Mouse (Mus musculus): ENCODE data around the gene Fbxo24. TPM values are rescaled to one million over a fixed set of nuclear protein-coding genes. Genes with fewer than 3 reads are reported as not detected.
A peak's percentile ranks its signal among the peaks of the same experiment; 100 is the strongest.

The Fbxo24 gene
- total RNA-seq, 2 experiments from 2014 or later: 0.20 to 0.47 TPM

DNA sequence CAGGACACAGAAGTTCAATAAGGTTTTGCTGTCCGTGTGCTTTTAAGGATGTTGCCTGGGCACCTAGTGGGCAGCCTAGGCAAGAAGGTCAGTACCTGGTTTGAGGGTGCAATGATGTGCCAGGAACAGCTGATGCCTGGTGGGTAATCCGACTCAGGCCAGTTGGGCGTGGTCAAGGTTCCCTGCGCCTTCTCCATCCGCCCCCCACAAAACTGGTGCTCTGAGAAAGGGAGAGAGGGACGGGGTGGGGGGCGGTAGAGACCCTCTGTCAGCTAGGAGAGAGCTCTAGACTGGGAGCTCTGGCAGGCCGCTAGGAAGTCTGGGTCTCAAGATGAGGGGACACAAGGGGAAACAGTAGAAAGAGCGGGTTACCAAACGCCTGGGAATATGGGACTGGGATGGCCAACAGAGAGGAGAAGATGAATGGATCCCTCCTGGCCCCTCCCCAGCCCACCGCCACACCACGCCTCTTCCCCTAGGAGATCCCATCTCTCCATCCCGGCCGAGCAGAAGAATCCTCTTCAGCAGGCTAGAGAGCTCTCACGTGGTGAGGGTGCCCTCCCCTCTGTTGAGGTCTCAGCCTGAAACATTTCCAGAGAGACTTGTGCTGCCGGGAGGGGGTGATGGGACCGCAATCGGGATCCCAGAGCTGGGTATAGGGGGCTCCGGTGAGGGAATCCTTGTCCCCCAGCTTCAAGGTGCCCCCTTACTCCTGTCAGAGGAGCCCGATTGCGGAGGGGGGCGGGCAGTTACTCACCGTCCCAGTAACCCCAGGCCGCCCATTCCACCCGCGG, 20.7 kb downstream of the Fbxo24 start:
- DNase-seq (ENCODE audit: low spot score in 2 of 2): no peak

DNA sequence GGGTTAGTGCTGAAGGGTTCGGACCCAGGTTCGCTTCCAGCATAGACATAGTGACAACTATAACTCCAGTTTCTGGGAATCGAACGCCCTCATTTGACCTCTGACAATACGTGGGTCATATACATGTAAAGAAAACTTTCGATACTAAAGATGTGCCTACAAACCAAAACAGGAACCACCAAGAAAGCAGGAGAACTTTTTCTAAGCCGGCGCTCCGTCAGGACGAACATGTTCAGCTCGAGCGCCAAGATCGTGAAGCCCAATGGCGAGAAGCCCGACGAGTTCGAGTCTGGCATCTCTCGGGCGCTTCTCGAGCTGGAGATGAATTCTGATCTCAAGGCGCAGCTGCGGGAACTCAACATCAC, 27.5 kb downstream of the Fbxo24 start:
- no peak for DNase-seq (ENCODE audit: low spot score in 2 of 2)

GRCm38 (mm10) chr5:137600619-137601364, 28.0 kb downstream of the Fbxo24 start, which contains the start of gene Mospd3:
Gene Mospd3 (minus strand): TSS chr5:137601058.
- DNase-seq (ENCODE audit: low spot score in 2 of 2): peak; percentile 91 to 97

- DNase-seq (ENCODE audit: low spot score in 2 of 2): no peak
Observed at GRCm38 (mm10) chr5:137600281-137600618, 28.6 kb downstream of the Fbxo24 start.

DNA sequence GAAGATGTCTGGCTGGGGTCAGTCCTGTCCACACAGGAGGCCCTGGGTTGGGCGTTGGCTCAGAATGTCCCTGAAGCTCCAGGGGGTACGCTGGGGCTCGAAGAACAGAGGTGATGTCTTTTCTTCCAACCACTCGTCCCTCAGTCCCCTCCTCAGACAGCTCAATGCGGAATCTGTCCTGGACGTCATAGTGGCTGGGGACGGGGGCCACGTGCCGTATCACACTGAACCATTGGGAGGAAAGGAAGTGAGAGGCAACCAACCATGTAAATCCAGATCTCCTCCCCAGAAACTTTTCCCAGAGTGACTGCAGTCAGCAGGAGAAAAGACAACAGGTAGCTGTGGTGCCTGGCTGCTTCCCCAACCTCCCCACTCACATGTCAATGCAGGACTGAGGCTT, 29.2 kb downstream of the Fbxo24 start:
- DNase-seq (ENCODE audit: low spot score in 2 of 2): no peak

- no peak for DNase-seq (ENCODE audit: low spot score in 2 of 2)
Observed at GRCm38 (mm10) chr5:137598100-137598826, 30.5 kb downstream of the Fbxo24 start.

- no peak for DNase-seq (ENCODE audit: low spot score in 2 of 2)
Observed at GRCm38 (mm10) chr5:137597625-137598024, 31.2 kb downstream of the Fbxo24 start.

DNA sequence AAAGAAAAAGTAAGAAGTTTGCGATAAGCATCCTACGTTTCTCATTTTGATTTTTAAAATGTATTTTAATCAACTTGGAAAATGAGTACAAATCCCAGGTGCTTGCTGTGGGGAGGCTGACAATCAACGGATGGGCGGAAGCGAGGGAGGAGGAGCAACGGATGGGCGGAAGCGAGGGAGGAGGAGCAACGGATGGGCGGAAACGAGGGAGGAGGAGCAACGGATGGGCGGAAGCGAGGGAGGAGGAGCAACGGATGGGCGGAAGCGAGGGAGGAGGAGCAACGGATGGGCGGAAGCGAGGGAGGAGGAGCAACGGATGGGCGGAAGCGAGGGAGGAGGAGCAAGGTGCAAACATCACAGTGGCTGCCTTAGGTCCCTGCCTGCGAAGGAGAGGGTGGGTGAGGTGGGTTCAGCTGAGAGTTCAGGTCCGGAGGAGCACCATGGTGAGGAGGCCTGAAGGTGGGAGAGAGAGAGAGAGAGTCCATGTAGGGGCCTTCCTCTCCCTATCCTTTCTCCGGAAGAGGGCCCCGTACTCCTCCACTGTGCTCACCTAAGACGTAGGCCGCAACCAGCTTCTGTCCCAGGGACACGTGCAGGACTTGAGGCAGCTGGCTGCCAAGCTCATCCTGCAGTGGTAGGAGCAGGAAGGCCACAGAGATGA, 32.1 kb downstream of the Fbxo24 start:
- DNase-seq (ENCODE audit: low spot score in 2 of 2): no peak

GRCm38 (mm10) chr5:137595921-137596320, 32.9 kb downstream of the Fbxo24 start:
- no peak for DNase-seq (ENCODE audit: low spot score in 2 of 2)

GRCm38 (mm10) chr5:137590507-137590906, 38.3 kb downstream of the Fbxo24 start:
- DNase-seq (ENCODE audit: low spot score in 2 of 2): no peak

- peak in 1 of 2 experiments; percentile 74 for DNase-seq (ENCODE audit: low spot score in 2 of 2)
Observed at GRCm38 (mm10) chr5:137584976-137585375, 43.8 kb downstream of the Fbxo24 start.

DNA sequence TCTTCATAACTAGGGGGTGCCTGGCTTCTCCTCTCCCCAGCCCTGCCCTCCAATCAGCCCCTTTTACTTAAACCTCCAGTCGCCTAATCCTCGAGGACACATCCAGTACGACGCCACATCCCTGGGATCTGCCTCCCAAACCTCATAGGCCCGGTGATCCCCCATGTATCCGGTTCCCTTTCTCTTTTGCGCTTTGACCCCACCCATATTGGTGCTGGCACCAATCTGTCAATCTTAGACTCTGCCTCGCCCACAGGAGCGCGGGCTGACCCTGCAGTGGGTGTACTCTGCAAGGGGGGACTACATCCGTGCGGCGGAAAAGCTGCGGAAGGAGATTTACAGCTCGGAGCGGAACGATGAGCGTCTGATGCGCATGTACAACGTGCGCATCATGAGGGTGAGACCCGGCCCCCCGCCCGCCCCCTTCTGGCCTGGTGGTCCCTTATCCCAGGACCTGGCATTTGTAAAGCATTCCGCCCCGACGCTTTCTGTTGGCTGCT, 45.1 kb downstream of the Fbxo24 start:
- DNase-seq (ENCODE audit: low spot score in 2 of 2): peak; percentile 48 to 69

- no peak for DNase-seq (ENCODE audit: low spot score in 2 of 2)
Observed at GRCm38 (mm10) chr5:137582702-137583101, 46.1 kb downstream of the Fbxo24 start.

- no peak for DNase-seq (ENCODE audit: low spot score in 2 of 2)
Observed at GRCm38 (mm10) chr5:137580246-137580645, 48.6 kb downstream of the Fbxo24 start.

DNA sequence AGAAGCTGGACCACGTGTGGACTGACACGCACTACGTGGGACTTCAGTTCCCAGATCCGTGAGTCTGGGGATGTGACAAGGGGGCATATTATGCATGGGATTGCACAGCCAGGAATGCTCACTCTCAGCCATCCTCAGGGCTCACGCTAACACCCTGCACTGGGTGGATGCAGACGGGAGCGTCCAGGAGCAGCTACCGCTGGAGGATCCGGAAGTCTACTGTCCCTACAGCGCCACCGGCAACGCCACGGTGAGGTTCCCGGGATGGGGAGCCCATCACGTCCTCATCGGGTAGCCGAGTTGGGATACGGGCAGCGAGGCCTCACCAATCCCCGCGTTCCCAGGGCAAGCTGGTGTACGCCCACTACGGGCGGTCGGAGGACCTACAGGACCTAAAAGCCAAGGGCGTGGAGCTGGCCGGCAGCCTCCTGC, 54.3 kb downstream of the Fbxo24 start:
- DNase-seq (ENCODE audit: low spot score in 2 of 2): peak; percentile 51 to 57

DNA sequence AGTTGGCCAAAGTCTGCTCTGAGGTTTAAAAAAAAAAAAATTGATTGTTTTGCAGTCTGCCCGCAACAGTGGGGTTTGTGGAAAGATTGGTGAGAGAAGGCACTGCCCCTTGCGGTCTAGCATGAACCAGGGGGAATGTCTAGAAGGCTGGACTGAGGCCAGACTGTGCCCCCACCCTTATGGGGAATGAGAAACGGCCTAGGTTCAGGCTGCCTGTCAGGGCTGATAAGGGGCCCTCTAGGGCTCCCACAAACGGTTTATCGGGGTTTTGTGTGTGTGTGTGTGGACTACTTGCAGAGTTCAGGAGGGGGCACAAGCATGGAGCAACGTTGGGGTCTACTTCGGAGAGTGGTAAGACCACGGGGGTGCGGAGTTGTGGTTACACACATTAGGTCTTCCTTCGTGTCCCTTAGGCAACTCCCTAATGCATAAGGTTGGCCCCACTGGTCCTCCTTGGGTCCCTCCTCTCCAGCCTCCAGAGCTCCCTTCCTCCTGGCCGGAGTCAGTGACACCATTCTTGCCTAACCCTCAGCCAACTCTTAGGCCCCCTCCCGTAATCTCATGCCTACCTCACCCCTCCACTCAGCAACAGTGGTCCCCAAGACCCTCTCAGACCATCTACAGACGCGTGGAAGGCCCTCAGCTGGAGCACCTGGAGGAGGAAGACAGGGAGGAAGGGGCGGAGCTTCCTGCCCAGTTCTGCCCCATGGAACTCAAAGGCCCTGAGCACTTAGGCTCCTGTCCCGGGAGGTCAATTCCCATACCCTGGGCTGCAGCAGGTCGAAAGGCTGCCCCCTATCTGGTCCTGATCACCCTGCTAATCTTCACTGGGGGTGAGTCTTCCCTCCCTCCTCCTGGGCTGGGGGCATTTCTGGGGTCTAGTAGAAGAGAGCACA, 57.9 kb downstream of the Fbxo24 start:
- DNase-seq (ENCODE audit: low spot score in 2 of 2): no peak

GRCm38 (mm10) chr5:137570181-137570580, 58.6 kb downstream of the Fbxo24 start:
- DNase-seq (ENCODE audit: low spot score in 2 of 2): no peak

DNA sequence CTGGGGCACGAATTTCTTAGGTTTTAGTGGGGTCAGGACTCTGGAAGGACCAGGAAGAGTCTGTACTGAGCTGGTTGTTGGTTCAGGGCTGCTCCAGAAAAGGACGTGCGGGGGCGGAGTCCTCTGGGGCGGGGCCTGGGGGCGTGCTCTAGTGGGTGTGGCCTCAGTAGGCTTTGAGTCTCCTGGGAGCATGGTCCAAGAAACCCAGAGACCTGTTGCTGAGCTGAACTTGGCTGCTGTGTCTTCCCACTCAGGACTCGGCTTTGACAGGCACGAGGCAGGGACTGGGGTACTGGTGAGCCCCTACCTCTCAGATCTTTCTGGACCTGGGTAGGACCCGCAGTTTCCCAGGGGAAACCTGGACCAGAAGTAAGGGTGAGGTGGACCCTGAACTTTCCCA, 59.1 kb downstream of the Fbxo24 start, which contains the start of gene Tfr2:
Gene Tfr2 (plus strand): TSS at position 176 of the 400 bp plus-strand sequence.
- DNase-seq (ENCODE audit: low spot score in 2 of 2): no peak

- no peak for DNase-seq (ENCODE audit: low spot score in 2 of 2)
Observed at GRCm38 (mm10) chr5:137569031-137569430, 59.8 kb downstream of the Fbxo24 start.

DNA sequence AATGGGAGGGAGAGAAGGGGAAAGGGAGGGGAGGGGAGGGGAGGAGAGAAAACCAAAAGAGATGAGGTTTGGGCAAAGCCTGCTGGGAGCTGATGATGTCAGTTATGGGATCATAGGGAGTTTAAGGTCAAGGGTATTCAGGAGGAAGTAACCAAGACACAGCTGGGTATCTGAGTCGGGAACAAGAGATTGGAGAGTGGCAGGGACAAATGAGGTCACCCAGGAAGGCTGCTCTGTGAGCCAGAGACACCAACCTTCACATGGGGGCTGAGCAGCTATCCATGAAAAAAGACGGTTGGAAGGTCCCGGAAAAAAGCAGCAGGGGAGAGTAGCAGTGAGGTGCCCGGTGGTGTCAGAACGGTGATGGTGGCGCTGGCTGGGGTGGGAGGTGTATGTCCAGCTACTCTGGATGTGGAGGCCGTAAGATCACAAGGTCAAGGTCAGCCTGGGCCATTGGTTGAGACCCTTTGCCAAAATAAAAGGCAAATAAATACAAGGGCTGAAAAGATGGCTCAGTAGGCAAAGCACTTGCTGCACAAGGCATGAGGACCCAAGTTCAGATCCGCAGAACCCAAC, 60.5 kb downstream of the Fbxo24 start:
- DNase-seq (ENCODE audit: low spot score in 2 of 2): no peak

Data from layer of hippocampus, adult 18-20 months (tissue).